Mouse (Mus musculus) ES-E14 (cell line): ENCODE results near the gene Parp3.

Experiments used
- HCFC1 ChIP-seq: IDR thresholded peaks from 2 replicates; pipeline ENCODE4 v1.6.1; 2012; ENCODE audit warnings: low read length, inconsistent platforms, borderline replicate concordance; ENCODE audit not compliant: insufficient read depth
- ZC3H11A ChIP-seq: IDR thresholded peaks from 2 replicates; pipeline ENCODE4 v1.6.1; 2012; ENCODE audit warnings: low read depth, mild to moderate bottlenecking, inconsistent platforms, low read length, borderline replicate concordance
- ZNF384 ChIP-seq: IDR thresholded peaks from 2 replicates; pipeline ENCODE4 v1.6.1; 2012; ENCODE audit warnings: low read depth, low read length, inconsistent platforms

- TF ChIP-seq HCFC1 (no peak; the same call in 1 of the 2 replicates), ZC3H11A (no peak), ZNF384 (no peak)
Measured at GRCm38 (mm10) chr9:106474456-106474855, 2.3 kb downstream of the Parp3 start.
